Mouse (Mus musculus) spleen, postnatal 4 days (tissue): Measurements from ENCODE around the gene Rwdd3.

Experiments
- DNase-seq, 2 experiments: peaks; one replicate each; pipeline ENCODE4 v3.0.0; 2022; ENCODE audit warnings: low spot score in 2 of 2

Gene Rwdd3

DNA sequence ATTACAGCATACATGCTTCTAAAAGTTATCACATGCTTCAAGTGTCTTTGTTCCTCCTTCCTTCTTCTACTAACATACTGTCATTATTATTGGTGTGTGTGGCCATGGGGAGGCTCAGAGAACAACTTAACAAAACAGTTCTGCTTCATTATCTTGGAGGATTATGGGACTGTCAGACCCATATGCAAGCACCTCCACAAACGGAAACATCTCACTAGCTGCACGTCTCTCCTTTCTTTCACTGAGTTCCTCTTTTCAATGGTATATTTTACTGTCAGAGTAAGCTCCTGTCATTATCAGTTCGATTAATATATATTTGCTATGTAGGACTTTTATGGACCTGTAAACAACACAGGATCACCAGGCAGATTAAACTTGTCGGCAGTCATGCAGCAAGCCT, 11.1 kb downstream of the Rwdd3 start:
- DNase-seq, result no peak

DNA sequence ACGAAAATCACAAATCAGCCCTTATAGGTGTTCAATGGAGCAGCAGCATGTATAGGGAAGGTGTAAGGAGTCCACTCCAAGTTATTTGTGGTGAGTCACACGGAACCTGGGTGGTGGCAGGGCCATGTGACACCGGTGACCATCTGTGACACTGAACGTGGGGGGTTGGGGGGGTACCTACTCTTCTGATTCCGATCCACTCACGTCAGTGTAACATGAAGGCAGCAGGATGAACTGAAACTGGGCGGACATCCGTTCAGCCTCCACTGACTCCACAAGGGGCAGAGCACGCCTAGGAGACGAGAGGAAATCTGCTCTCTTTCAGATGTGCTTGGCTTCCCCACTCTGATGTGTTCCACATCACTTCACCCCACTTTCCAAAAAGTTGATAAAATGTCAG, 11.9 kb downstream of the Rwdd3 start:
- no peak for DNase-seq

DNA sequence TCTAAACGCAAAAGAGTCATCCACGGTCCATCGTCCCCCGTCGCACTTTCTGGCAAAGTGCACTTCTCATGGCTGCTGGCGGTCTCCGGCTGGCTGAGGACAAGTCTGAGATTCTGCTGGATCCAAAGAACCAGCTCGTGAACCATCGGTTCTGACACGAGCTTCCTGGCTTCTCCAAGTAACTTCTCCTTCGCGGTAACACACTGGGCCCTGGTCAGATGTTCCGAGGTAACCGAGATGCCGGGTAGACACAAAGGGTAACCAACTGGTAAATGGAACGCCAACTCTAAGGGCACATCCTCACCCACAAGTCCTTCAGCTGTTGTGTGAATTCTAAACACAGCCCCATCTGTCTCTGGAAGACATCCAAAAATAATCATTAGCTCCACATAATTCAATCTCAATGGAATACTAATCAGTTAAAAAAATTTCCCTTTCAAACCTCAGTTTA, 12.6 kb downstream of the Rwdd3 start:
- no peak for DNase-seq

DNA sequence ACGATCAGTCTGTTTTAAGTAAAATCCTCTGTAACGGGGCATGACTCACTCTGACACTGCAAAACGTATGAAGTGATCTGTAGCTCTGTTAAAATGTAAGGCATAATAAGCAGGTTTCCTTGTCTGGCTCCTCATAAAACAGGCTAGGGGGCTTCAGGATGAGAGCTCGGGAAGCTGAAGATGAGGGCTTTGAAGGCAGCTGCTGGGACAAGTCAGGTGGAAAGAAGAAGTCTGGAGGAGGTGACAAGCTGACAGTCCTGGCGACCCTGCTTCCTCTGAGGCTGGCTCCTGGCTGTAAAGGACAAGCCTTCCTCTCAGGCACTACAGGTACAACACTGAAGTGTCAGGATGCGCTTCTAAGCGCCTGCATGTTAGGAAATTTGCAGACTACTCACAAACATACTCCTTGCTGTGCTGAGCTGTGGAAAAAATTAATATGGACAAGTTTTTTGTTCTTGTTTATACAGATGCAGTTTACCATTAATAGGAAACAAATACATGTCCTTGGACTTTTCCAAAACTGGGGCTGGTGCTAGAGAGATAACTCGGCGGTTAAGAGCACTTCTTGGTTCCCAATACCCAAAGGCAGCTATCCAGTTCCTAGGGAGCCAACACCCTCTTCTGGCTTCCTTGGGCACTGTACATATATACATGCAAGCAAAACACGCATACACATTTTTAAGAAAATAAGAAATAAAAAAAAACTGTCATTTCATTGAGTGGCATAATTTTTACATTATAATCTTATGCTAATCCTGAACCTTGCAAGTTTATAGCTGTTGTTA, 13.8 kb downstream of the Rwdd3 start:
- DNase-seq, result no peak

DNA sequence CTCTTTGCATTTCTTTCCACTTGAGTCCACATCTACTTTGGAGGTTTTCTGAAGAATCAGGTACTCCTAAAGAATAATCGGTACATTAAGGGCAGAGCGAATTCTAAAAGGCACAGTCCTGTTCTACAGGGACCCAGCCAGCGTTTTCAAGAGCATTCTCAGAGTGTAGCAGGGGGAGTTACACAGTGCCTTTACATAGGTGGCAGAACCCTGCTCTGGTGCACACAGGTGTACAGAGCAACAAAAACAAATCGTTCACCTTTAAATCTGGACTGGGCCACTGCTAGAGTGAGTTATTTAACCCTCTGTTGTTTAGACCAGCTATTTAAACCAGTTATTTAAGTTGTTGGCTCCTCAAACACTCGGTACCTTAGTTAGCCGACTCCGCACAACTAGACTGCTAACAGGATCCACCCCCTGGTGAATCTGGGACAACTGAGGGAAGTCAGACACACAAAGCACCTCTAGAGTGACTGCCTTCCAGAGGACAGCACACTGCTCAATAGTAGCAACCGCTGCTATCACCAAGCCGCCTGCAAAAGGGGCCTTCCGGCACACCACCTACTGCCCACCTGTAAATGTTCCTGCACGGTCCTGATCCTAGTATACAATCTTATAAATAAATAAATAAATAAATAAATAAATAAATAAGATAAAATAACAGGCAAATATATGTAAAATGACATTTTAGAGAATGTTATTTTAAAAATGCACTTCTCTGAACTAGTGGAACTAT, 14.9 kb downstream of the Rwdd3 start:
- DNase-seq, result no peak

DNA sequence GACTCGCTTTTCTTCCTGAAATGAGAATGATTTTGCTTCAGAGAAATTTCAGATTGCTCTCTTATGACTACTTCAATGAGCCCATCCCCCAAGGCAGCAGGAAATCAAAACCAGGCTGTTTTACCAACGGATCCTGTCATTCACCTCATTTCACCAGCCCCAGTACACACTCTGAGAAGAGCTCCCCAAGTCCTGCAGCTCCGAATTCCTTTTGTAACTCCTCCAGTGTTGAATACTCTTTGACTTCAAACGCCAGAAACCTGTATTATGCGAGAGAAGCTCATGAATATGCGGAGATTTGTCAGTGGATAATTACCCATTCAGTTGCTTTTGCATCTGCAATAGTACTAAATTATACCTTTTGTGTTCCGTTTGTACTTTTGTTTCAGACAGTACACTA, 15.5 kb downstream of the Rwdd3 start:
- DNase-seq, result no peak

DNA sequence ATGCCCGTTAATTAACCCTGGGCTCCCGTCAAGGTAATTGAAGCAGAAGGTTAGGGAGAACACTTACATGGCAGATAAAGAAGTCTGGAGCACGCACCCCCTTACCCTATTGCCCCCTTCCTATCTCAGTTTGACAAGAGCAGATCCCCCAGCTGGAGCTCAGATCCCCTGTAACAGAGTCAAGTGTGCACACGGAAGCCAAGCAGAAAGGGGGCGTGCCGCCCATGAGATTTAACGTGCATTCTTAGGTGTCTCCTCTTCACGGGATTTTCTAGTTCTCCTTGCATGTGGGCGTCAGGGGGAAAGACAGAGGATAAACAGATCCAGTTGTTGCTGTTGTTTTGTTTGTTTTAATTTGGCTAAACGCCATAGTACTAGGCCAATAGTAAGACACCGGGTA, 37.6 kb downstream of the Rwdd3 start:
- DNase-seq, result no peak

DNA sequence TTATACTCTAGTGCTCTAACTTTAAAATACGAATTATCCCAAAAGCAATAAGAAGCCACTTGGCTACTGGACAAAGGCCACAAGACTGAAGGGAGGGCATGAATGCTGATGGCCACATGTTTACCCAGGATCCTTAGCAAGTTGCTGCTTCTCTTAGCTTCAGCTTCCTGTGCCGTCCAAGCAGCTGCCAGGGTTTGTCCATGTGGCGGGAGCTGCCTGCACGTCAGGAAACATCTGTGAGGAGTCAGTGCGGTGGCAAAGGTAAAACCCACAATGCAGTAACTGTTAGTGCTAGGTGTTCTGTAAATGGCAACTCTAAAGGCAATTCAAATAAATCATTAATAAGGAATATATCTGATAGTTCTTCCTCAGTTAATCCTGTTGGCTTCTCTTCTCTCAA, 38.5 kb downstream of the Rwdd3 start:
- no peak for DNase-seq

DNA sequence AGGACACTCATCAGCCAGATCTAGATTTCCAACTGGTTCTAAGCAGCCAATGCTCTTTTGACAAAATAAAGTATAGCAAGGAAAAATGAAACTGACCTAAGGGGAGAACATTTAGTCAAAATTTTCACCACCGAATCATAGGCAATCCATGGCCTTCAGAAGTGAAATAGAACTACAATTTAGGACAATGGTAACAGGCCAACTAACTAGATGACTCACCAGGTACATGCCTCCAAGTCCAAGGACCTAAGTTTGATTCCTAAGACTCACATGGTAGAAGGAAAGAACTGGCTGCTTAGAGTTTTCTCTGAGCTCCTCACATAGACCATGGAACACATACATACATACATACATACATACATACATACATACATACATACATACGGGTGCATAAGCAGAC, 44.3 kb downstream of the Rwdd3 start:
- DNase-seq, result no peak

DNA sequence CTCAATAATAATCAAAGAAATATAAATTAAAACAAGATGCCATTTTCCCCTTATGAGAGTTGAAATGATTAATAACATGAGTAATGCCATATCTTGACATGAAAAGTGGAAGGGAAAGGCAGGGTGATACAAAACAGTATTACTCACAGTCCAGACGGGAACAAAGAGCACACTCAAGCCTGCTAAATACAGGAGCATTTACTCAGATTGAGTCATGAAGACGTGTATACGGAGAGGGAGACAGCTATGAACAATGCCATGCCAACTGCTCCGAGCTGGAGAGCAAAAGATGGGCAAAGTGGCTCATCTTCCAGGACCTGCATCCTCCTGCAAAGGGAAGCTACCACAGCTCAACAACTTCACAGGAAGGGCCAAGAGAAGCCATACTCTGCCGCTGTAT, 45.0 kb downstream of the Rwdd3 start:
- no peak for DNase-seq

DNA sequence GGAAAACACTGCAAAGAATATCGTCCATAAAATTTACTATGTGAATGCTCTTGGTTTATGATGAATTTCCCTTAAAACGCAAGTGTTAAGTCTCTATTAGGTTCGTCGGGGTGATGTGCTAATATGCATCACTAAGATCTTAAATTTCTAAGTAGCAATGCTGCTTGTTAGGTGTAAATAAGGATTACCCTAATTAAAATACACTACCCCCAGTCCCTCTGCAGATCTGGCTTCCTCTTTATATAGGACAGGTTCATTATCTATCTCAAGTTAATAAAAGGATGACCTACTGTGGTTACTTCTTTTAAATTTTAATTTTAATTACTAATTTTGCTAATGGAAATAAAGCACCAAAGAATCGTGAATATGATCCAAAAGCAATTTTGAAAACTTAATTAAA, 50.4 kb downstream of the Rwdd3 start:
- no peak for DNase-seq

DNA sequence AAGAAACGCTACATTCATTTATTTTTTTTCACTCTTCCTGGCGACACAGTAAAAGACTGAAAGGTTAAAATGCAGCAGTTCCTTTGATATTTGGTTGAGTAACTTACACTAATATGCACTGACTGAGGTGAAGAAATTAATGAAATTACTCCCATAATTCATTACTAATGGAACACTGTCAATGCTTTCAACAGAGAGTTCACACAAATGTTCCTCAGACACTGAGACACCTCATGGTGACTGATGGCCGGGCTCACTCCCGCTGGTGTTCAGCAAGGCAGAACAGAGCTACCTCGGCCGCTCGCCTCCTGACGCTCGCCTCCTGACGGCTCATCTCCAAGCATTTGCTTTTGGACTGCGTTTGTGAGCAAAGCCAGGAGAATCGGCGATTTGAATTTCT, 54.9 kb downstream of the Rwdd3 start:
- no peak for DNase-seq

DNA sequence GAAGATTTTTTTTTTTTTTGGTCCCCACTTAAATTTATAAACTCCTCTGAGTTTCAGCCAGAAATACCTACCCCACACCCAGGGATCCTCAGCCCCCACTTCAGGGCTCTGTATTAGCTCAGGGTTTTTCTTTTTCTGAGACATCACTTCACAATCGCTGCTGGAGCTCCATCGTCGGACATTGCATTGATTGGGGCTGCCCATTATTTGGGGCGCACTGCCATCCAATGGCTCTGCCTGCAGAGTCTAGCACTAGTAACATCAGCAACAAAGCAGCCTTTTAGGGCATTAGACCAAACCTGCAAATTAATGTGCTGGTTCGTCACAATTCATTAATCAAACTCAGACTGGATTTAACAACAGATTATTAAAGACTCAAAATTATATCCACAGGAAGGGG, 55.4 kb downstream of the Rwdd3 start:
- no peak for DNase-seq

DNA sequence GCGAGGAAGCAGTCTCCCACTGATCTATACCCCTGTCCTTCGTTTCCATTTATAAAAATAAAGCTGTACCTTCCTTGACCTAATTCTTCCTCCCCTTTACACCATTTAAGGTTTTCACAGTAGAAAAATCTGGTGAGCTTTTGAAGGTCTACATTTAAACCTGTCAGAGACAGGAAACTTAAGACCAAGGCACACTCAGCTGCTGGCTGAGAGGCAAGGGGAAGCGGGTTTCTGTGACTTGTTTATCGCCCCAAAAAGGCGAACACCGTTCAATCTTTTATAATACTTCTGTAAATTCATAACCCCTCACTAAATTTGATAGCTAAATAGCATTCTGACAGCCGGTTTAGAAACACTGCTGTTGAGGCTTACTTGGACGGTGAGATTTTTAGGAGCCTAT, 60.4 kb downstream of the Rwdd3 start:
- DNase-seq, result no peak

DNA sequence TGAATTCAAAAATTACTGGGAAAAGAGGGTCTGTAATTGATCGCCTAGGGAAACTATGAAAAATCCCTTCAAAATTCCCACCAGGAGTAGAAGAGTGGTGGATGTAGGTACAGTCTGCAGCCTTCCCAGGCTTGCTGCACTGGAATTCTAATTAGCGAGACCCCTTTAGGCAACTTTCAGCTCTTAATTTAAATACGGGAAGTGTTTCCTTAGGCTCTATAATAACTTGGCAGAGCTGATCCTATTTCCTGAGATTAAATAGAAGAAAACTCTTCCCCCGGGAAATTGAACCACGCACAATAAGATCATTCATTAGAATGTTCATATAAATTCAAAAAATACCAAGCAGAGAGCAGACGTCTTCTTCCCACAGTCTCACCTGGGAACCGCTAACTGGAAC, 61.1 kb downstream of the Rwdd3 start:
- DNase-seq, result no peak

DNA sequence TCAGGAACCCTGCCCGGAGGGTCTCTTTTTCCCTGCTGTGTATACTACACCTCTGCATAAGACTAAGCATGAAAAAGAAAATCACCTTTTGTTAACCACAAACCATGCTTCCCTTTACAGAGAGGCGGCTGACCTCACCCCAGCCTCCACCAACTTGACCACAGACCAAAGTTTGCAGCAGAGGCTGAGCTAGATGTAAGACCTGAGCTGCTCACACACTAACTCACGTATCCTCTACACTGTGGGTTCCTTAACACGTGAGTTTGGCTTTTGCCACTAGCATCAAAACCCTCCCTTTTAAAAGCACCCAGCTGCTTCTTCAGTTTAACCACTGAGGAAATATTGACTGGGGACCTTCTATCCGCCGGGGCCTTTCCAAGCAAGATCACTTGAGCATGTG, 64.0 kb downstream of the Rwdd3 start:
- no peak for DNase-seq

DNA sequence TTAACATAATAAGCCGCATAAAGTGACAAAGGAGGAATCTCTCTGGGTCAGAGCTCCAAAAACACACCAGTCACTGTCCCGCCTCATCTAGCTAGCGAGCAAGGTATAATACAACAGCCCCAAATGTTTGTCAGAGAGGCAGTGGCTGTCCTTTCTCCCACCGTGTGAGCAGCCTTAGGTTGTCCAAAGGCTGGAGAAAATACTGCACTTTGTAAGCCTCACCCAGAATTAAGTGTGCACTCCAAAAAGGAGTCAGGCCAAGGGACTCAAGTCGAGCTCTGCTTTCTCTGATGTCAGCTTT, 66.1 kb downstream of the Rwdd3 start:
- no peak for DNase-seq
